Mouse (Mus musculus): ENCODE data around the gene Klc4.

Gene Klc4

GRCm38 (mm10) chr17:46621324-46621723 lies 24.5 kb downstream of the Klc4 start:
- DNase-seq (ENCODE audit: low read depth, low spot score): peak; percentile 81

DNA sequence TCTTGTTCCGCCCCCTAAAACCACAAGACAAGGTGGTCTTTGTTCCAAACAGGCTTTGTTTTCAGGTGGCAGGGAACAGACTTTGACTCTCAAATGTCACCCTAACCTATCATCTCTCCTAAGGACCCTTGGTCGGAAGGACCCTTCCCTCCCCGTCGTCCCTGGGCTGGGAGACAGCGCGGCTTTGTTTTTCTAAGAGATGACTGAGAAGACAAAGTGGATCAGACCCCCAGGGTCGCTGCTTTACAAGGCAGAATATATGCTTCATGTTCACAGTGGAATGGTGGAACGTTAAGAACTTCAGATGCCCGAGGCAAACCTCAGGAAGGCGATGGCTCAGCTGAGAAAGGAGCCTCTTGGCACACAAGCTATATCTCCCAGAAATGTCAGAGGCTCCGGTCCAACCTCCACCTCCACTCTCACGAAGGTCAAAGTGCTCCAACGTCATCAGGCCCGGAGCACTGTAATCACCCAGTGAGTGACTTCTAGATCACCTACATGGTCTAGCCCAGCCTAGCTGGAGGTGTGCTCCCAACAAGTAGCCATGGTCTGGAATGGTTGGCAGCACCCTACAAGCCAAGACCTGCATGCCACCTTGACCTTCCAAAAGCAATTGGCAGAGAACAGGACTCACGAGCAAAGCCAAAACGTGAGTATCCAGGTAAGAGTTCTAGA lies 26.0 kb downstream of the Klc4 start:
- DNase-seq (ENCODE audit: low read depth, low spot score): no peak

DNA sequence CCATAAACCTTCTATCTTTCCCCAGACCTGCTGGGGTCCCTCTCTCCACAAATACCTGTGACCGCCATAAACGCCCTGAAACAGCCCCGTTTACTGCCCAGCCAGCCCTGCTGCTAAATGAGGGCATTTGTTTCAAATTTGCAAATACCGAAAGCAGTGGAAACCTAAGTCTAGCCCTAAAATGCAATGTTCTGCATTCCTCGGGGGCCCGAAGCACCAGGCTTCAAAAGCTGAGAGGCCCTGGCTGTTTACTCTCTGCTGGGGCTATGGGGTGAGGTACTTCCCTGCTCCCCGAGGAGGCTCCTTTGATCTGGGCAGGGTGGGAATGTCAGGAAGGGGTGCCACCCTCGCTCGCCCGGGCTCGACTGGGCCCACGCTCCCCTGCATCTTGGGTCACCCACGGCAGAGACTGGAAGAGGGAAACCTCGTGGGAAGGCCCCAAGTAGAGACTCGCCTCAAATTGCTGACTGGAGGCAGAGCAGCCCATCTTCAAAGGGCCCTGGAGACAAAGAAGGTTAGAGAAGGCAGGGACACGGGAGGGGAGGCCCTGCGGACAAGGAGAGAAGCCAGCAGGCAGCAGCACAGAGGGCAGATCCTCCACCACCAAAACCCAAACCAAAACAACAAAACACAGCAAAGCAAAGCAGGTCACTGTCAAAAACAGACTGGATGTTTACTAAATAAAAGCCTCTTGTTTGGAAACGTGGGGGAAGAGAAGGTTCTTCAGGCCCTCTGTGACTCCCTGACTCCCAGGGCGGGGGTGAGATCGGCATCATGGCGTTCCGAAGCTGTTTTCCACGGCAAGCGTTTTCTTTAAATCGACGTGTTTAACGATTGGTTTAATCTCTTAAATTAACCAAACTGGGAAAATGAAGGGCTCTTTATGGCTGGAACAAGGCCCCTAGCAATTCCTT lies 26.8 kb downstream of the Klc4 start:
- no peak for DNase-seq (ENCODE audit: low read depth, low spot score)

DNA sequence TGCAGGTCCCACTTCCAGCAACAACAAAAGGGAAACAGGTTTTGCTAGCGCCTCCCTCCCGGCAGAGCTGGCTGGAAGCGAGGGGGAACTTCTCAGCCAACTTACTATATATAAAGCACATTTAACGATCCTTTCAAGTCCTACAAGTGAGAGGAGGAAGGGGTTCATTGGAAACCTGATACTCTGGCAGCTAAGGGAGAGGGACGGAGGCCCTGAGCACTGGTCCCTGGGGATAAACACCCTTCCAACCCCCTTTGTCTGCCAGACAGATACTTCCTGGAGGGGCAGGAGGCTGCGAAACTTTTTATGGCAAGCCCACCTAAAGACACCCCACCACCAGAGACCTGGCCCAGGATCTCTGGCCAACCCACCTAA lies 27.4 kb downstream of the Klc4 start:
- no peak for DNase-seq (ENCODE audit: low read depth, low spot score)

- no peak for DNase-seq (ENCODE audit: low read depth, low spot score)
These were observed 28.0 kb downstream of the Klc4 start for GRCm38 (mm10) chr17:46617799-46618198.

- no peak for DNase-seq (ENCODE audit: low read depth, low spot score)
These were observed 32.6 kb downstream of the Klc4 start for GRCm38 (mm10) chr17:46613229-46613628.

GRCm38 (mm10) chr17:46612820-46613219 lies 33.0 kb downstream of the Klc4 start:
- no peak for DNase-seq (ENCODE audit: low read depth, low spot score)

GRCm38 (mm10) chr17:46612189-46612588 lies 33.6 kb downstream of the Klc4 start:
- DNase-seq (ENCODE audit: low read depth, low spot score): no peak

- DNase-seq (ENCODE audit: low read depth, low spot score): no peak
These were observed 34.5 kb downstream of the Klc4 start for GRCm38 (mm10) chr17:46611316-46611715.

DNA sequence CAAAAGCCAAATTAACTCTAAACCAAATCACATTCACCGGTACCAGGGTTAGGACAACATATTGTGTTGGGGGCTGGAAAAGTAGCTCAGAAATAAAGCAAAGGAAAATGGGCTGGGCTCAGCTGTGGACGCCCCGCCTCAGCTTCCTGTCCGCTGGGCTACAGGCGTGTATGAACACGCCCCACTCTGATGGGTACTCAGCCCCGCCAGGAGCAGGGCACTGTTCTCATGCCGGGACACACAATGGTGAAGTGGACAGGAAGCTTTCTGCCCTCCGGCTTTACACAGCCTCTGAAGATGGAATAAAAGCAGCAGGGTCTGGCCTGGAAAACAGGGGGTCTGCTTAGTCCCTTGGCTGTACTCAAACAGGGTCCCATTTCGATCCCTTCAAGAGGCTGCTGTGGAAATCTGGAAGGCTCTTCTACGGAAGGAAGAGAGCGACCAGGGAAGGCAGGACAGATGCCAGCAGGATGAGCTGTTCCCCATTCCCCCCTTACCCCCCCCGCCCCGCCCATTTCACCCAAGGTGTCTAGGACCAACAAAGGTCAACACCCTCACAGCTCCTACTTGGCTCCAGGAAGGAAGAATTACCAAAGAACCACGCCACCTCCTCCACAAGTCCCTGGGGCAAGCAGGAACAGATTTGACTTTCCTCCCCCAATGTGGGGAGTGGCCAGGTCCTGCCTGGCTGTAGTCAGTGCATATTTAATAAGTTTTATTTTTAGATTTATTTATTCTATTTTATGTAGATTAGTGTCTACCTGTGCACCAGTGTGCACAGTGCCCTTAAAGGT lies 35.9 kb downstream of the Klc4 start:
- no peak for DNase-seq (ENCODE audit: low read depth, low spot score)

- peak; percentile 71 for DNase-seq (ENCODE audit: low read depth, low spot score)
These were observed 39.8 kb downstream of the Klc4 start for GRCm38 (mm10) chr17:46605987-46606386.

DNA sequence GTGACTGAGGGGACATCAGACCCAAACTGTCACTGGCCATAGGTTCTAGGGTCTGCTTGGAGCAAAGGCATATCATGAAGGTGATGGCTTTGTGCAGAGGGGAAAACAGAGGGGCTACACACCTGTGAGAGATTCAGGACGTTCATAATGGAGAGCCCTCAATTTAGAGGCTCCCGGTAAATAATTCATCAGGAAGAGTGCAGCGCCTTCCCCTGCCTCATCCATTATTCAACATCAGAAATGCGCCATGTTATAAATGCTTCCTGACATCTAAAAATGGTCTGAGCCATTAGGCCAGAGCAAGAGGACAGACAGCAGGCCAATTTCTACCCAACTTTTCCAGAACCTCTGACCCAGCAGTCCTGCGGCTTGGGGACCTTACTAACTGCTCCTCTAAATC lies 40.7 kb downstream of the Klc4 start:
- no peak for DNase-seq (ENCODE audit: low read depth, low spot score)

DNA sequence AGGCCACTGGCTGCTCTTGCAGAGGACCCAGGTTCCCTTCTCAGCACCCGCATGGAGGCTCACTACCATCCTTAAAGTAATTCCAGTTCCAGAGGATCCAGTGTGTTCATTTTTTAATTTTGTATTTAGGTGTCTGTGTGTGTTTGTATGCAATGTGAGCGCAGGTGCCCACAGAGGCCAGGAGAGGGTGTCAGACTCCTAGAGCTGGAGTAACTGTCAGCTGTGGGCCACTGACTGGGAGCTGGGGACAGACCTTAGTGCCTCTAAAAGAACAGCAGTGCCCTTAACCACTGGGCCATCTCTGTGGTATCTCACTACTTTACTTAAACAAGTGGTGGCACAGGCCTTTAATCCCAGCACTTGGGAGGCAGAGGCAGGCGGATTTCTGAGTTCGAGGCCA lies 42.6 kb downstream of the Klc4 start:
- no peak for DNase-seq (ENCODE audit: low read depth, low spot score)

GRCm38 (mm10) chr17:46602212-46602611 lies 43.6 kb downstream of the Klc4 start:
- DNase-seq (ENCODE audit: low read depth, low spot score): no peak

GRCm38 (mm10) chr17:46600569-46600968 lies 45.3 kb downstream of the Klc4 start:
- no peak for DNase-seq (ENCODE audit: low read depth, low spot score)

GRCm38 (mm10) chr17:46598963-46599362 lies 46.9 kb downstream of the Klc4 start:
- DNase-seq (ENCODE audit: low read depth, low spot score): peak; percentile 59

DNA sequence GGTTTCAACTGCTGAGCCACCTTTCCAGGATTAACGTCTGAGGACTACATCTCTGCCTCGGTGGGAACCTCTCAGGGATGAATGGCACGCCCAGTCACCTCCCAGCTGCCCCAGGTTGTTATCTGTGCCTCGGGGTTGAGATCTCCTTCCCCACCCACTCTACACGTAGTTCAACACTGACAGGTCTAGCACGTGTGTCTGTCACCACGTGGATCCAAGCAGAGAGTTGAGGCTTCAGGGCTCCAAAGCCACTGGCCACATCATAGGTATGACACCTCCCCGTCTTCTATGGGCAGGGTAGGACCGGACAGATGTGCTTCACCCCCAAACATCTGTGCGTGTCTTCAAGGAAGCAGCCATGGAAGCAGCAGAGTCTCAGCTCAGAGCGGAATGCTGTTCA lies 47.9 kb downstream of the Klc4 start:
- DNase-seq (ENCODE audit: low read depth, low spot score): no peak

DNA sequence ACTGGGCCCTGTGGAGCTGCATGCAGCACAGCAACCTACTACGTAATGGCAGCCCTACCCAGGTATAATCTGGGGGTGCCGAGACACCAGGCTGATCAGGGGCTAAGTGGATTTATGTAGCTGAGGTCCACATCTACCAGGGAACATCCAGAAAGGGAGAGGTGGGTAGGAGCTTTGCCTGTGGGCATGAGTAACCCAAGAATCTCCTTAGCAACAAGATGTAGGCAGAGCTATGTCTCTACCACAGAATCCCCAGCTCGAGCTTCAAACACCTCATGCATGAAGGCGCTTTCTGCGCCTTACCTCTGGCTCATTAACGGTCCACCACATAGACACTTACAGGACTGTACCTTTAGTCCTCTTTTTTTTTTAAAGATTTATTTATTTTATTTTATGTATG lies 50.5 kb downstream of the Klc4 start:
- DNase-seq (ENCODE audit: low read depth, low spot score): peak; percentile 71

- no peak for DNase-seq (ENCODE audit: low read depth, low spot score)
These were observed 51.2 kb downstream of the Klc4 start for GRCm38 (mm10) chr17:46594606-46595005.

DNA sequence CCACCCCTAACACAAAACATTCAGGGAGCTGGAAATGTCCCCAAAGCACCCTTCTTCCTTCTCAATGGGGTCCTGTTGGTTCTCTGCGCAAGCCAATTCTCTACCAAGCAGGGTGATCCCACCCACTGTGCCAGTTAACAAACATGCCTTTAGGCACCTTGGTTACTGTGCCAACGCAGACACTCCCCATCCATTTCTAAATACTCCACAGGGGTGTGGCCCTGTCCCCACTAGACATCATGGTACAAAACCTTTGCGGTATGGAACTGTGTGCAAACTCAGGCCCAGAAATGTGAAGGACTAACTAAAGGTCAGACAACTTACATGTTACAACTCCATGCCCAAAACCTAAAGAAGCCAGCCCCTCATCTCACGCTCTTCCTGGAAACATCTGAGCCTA lies 52.7 kb downstream of the Klc4 start:
- no peak for DNase-seq (ENCODE audit: low read depth, low spot score)

DNA sequence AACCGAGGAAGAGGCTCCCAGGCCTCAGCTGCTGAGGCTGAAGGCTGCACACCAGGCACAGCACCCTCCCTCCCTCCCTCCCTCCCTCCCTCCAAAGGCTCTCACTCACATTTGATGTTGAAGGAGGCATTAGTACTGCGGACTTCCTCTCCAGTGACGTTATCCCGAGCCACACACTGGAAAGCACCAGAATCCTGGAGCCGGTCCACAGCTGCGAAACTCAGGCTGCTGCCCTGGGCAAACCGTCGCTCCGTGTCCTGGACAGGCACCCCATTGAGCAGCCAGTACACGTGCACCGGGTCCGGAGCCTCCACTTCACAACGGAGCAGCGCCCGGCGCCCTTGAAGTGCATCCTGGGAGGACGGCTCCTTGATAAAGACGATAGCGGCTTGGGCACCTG lies 54.4 kb downstream of the Klc4 start:
- DNase-seq (ENCODE audit: low read depth, low spot score): peak; percentile 51

- DNase-seq (ENCODE audit: low read depth, low spot score): no peak
These were observed 55.4 kb downstream of the Klc4 start for GRCm38 (mm10) chr17:46590439-46590838.

Measured in brain, adult 2 months (tissue).